Mouse (Mus musculus): ENCODE results near the gene Cdc27. TPM values are rescaled to one million over a fixed set of nuclear protein-coding genes. Genes with fewer than 3 reads are reported as not detected.

Cdc27 gene
- polyA plus RNA-seq (2021; fragmentation: Nextera tagmentation), result 9.5 and 12.1 TPM in 2 replicates
- long read RNA-seq, experiment 1, full-length matches to known transcripts, result 21 of 75 reads
- long read RNA-seq, experiment 1, partial matches to known transcripts, result 19 of 75 reads
- long read RNA-seq, experiment 1, other reads (novel, unspliced or antisense), result 35 of 75 reads
- long read RNA-seq, experiment 2, partial matches to known transcripts, result 14 of 22 reads
- long read RNA-seq, experiment 2, other reads (novel, unspliced or antisense), result 8 of 22 reads

GRCm38 (mm10) chr11:104550406-104550974, at the start of gene Cdc27, which contains the start of gene Myl4:
Cdc27 (minus strand) TSS chr11:104550620.
Myl4 (plus strand) TSS chr11:104550663.

GRCm38 (mm10) chr11:104468751-104469268, 81.6 kb downstream of the Cdc27 start, which contains the start of gene Kansl1:
Kansl1 (minus strand) TSS chr11:104468861.

Other genes starting within 250 kb of the Cdc27 start
- 14.3 and 14.5 TPM in 2 replicates for gene Kansl1, start 81.8 kb downstream of the Cdc27 start, polyA plus RNA-seq (2021; fragmentation: Nextera tagmentation)
- gene Myl4, start within 50 bp of the Cdc27 start, polyA plus RNA-seq (2021; fragmentation: Nextera tagmentation), result 121 and 148 TPM in 2 replicates
- gene Itgb3, start 57.4 kb upstream of the Cdc27 start, polyA plus RNA-seq (2021; fragmentation: Nextera tagmentation), result 0.36 and 0.38 TPM in 2 replicates
- 0.01 and 0.50 TPM in 2 replicates for gene Gm11639, start 135.1 kb upstream of the Cdc27 start, polyA plus RNA-seq (2021; fragmentation: Nextera tagmentation)